Mouse (Mus musculus): Measurements from ENCODE around the gene Olfr97. TPM values are rescaled to one million over a fixed set of nuclear protein-coding genes. Genes with fewer than 3 reads are reported as not detected.
"Not testable (repeated sequence)": the region's sequence is repeated elsewhere in the genome, so short reads cannot be mapped to it uniquely, and the experiment has no call there.

The Olfr97 gene
- not detected in 2 replicates for polyA plus RNA-seq (2015; fragmentation: Nextera tagmentation; extraction: Ambion mirVana)

DNA sequence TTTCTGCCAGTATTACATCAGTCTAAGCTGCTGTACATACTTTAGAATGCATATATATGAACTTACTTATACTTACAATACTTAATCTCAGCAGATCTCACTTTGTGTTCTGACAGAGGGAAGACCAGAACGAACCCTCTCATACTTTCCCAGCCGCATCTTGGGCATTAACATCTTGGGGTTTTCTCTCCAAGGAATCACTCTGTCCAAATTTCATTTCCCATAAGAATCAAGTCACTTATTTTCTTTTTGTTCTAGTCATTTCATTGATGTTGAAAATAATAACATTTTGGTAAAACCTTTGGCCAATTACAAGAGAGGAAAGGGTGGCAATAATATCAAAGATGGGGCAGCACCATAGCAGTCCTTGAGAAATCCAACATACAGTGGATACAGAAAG is at the start of gene Olfr97:
Gene Olfr97 (minus strand): TSS at position 101 of the 400 bp plus-strand sequence.
- H3K9me3 ChIP-seq (ENCODE audit: low read length); H3K9ac ChIP-seq (replicated peaks; ENCODE audit: low read depth); H3K4me3 ChIP-seq (ENCODE audit: low read depth, low read length); H3K27ac ChIP-seq (ENCODE audit: low read length); DNase-seq (ENCODE audit: low spot score); ATAC-seq; H3K36me3 ChIP-seq (ENCODE audit: insufficient read depth, low read length); H3K27me3 ChIP-seq (replicated peaks; ENCODE audit: insufficient read depth, low read length); H3K4me1 ChIP-seq (ENCODE audit: insufficient read depth, low read depth, low read length); H3K4me2 ChIP-seq (replicated peaks; ENCODE audit: low read depth, low read length): not testable (repeated sequence)
- 85% methylated on average over 2 of the region's 2 CpGs for WGBS

GRCm38 (mm10) chr17:37283360-37283759 is 46.2 kb upstream of the Olfr97 start, which contains the start of gene Olfr99:
TSS of gene Olfr99 (minus strand) at chr17:37283460.
- ATAC-seq (no peak), DNase-seq (ENCODE audit: low spot score) (no peak)
- H3K36me3 ChIP-seq (ENCODE audit: insufficient read depth, low read length): no peaks in the 10 kb centered on the region
- no peaks in the 10 kb centered on the region for H3K27me3 ChIP-seq (replicated peaks; ENCODE audit: insufficient read depth, low read length)
- H3K4me3 ChIP-seq (ENCODE audit: low read depth, low read length): no peak within 1 kb of the TSS
- TF ChIP-seq CTCF (IDR thresholded peaks at IDR 0.05) (no peak), EP300 (IDR thresholded peaks at IDR 0.05) (no peak)
- H3K9ac ChIP-seq (replicated peaks; ENCODE audit: low read depth): no peak within 1 kb of the TSS
- no peak within 1 kb of the TSS for H3K27ac ChIP-seq (ENCODE audit: low read length)
- WGBS: 72% methylated on average over 1 of the region's 1 CpGs
- no peaks in the 10 kb centered on the region for H3K9me3 ChIP-seq (ENCODE audit: low read length)
- no peak within 1 kb of the TSS for H3K4me2 ChIP-seq (replicated peaks; ENCODE audit: low read depth, low read length)
- H3K4me1 ChIP-seq (ENCODE audit: insufficient read depth, low read depth, low read length): no peaks in the 10 kb centered on the region

GRCm38 (mm10) chr17:37280331-37280730 is 43.2 kb upstream of the Olfr97 start:
- Histone ChIP-seq H3K4me2 (replicated peaks; ENCODE audit: low read depth, low read length) (no peak overlapping the region), H3K4me3 (ENCODE audit: low read depth, low read length) (no peak overlapping the region), H3K36me3 (ENCODE audit: insufficient read depth, low read length) (no peaks in the 10 kb centered on the region), H3K9ac (replicated peaks; ENCODE audit: low read depth) (no peak overlapping the region), H3K9me3 (ENCODE audit: low read length) (no peaks in the 10 kb centered on the region), H3K4me1 (ENCODE audit: insufficient read depth, low read depth, low read length) (no peaks in the 10 kb centered on the region), H3K27ac (ENCODE audit: low read length) (no peak overlapping the region), H3K27me3 (replicated peaks; ENCODE audit: insufficient read depth, low read length) (no peaks in the 10 kb centered on the region)
- TF ChIP-seq CTCF (IDR thresholded peaks at IDR 0.05) (no peak), EP300 (IDR thresholded peaks at IDR 0.05) (no peak)
- DNase-seq (ENCODE audit: low spot score) (no peak), ATAC-seq (no peak)
- WGBS: 74% methylated on average over 1 of the region's 1 CpGs

DNA sequence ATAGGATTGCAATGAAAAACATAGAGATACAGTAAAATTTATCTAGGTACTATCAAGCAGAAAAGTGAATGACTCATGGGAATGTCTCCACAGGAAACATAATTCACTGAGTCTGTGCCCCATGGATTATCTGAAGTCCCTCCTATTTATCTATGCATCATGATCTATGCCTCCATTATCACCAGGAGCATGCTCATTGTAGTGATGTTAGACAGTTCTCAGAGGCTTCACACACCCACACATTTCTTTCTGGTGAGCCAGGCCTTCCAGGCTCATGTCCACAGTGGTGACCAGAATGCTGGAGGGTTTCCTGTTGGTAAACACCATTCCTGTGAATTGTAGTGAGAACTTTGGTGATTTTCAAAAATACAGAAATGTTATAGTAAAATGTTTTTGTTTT is 39.4 kb upstream of the Olfr97 start:
- Histone ChIP-seq H3K36me3 (ENCODE audit: insufficient read depth, low read length) (no peaks in the 10 kb centered on the region), H3K9ac (replicated peaks; ENCODE audit: low read depth) (no peak overlapping the region), H3K27me3 (replicated peaks; ENCODE audit: insufficient read depth, low read length) (no peaks in the 10 kb centered on the region), H3K4me2 (replicated peaks; ENCODE audit: low read depth, low read length) (no peak overlapping the region), H3K4me3 (ENCODE audit: low read depth, low read length) (no peak overlapping the region), H3K27ac (ENCODE audit: low read length) (no peak overlapping the region), H3K9me3 (ENCODE audit: low read length) (no peaks in the 10 kb centered on the region), H3K4me1 (ENCODE audit: insufficient read depth, low read depth, low read length) (no peaks in the 10 kb centered on the region)
- no peak for DNase-seq (ENCODE audit: low spot score)
- ATAC-seq: no peak
- TF ChIP-seq EP300 (IDR thresholded peaks at IDR 0.05): no peak
- TF ChIP-seq CTCF (IDR thresholded peaks at IDR 0.05): no peak

GRCm38 (mm10) chr17:37275626-37276248 is 38.6 kb upstream of the Olfr97 start:
- Histone ChIP-seq H3K36me3 (ENCODE audit: insufficient read depth, low read length) (no peaks in the 10 kb centered on the region), H3K4me1 (ENCODE audit: insufficient read depth, low read depth, low read length) (no peaks in the 10 kb centered on the region), H3K9ac (replicated peaks; ENCODE audit: low read depth) (no peak overlapping the region), H3K27me3 (replicated peaks; ENCODE audit: insufficient read depth, low read length) (no peaks in the 10 kb centered on the region), H3K4me3 (ENCODE audit: low read depth, low read length) (no peak overlapping the region), H3K4me2 (replicated peaks; ENCODE audit: low read depth, low read length) (no peak overlapping the region), H3K27ac (ENCODE audit: low read length) (no peak overlapping the region), H3K9me3 (ENCODE audit: low read length) (no peaks in the 10 kb centered on the region)
- ATAC-seq (no peak), DNase-seq (ENCODE audit: low spot score) (no peak)
- TF ChIP-seq EP300 (IDR thresholded peaks at IDR 0.05): no peak
- TF ChIP-seq CTCF (IDR thresholded peaks at IDR 0.05): no peak
- 62% methylated on average over 2 of the region's 2 CpGs for WGBS

- H3K36me3 ChIP-seq (ENCODE audit: insufficient read depth, low read length): no peaks in the 10 kb centered on the region
- DNase-seq (ENCODE audit: low spot score): peak; percentile 47
Observed at GRCm38 (mm10) chr17:37270702-37271092, 33.6 kb upstream of the Olfr97 start.

More at GRCm38 (mm10) chr17:37270702-37271092, 33.6 kb upstream of the Olfr97 start:
- H3K9me3 ChIP-seq (ENCODE audit: low read length): no peaks in the 10 kb centered on the region
- H3K4me2 ChIP-seq (replicated peaks; ENCODE audit: low read depth, low read length): peak overlapping the region; percentile 62
- peak; percentile 60 for ATAC-seq
- no peak for TF ChIP-seq CTCF (IDR thresholded peaks at IDR 0.05)
- H3K27ac ChIP-seq (ENCODE audit: low read length): no peak overlapping the region
- no peaks in the 10 kb centered on the region for H3K4me1 ChIP-seq (ENCODE audit: insufficient read depth, low read depth, low read length)
- no peaks in the 10 kb centered on the region for H3K27me3 ChIP-seq (replicated peaks; ENCODE audit: insufficient read depth, low read length)
- 47% methylated on average over 8 of the region's 8 CpGs for WGBS
- H3K4me3 ChIP-seq (ENCODE audit: low read depth, low read length): peak overlapping the region; percentile 65
- H3K9ac ChIP-seq (replicated peaks; ENCODE audit: low read depth): peak overlapping the region; percentile 33; the same call in 1 of the 2 replicates

Measured in lung, postnatal 0 days (tissue).